Mouse (Mus musculus) gastrocnemius, postnatal 36 days (tissue): ENCODE measurements around the gene Itgb8. TPM values are rescaled to one million over a fixed set of nuclear protein-coding genes. Genes with fewer than 3 reads are reported as not detected.

Experiments
- DNase-seq, 2 experiments: peaks; one replicate each; pipeline ENCODE4 v3.0.0; 2022
- intact Hi-C: fragments of 180-260 bp; cut with DNase I; formaldehyde crosslinking; loops from one replicate; pipeline ENCODE4 v1.15.1; 2025
- total RNA-seq, 2 experiments: library from RNA; stranded (reverse); gene quantifications; 2 replicates each; pipeline ENCODE4 v1.2.3; 2021

Gene Itgb8
- total RNA-seq, 2 experiments from 2014 or later = 0.36 to 0.79 TPM

DNA sequence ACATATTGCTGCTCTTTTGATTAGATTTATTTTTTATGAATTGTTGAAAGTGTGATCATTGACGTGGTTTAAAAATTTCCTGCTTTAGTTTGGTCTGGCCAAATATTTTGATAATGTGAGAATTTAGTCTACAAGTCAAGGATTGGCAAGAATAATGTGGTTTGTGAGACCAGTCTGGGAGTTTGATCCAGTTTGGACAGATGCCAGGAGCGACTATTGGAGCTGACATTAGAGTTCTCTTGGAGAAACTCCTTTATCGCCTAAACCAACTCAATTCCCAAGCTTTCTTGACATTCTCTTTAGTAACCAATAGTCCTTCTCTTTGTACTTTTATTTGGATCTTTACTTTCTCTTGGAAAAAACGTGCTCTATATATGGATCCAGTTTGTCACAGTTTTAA, 83.0 kb downstream of the Itgb8 start:
- peak in 1 of 2 experiments; percentile 14 for DNase-seq
- intact Hi-C loops = no loop called here

- DNase-seq = no peak
- intact Hi-C loops = no loop called here
Measured at GRCm38 (mm10) chr12:119150956-119151355, 87.6 kb downstream of the Itgb8 start.

GRCm38 (mm10) chr12:119147753-119148152, 90.8 kb downstream of the Itgb8 start:
- DNase-seq = no peak
- intact Hi-C loops = no loop called here

- intact Hi-C loops = no loop called here
- no peak for DNase-seq
Measured at GRCm38 (mm10) chr12:119146031-119146430, 92.6 kb downstream of the Itgb8 start.

GRCm38 (mm10) chr12:119137946-119138345, 100.7 kb downstream of the Itgb8 start:
- intact Hi-C loops = no loop called here
- no peak for DNase-seq

- intact Hi-C loops = no loop called here
- no peak for DNase-seq
Measured at GRCm38 (mm10) chr12:119113522-119114135, 125.0 kb downstream of the Itgb8 start.

DNA sequence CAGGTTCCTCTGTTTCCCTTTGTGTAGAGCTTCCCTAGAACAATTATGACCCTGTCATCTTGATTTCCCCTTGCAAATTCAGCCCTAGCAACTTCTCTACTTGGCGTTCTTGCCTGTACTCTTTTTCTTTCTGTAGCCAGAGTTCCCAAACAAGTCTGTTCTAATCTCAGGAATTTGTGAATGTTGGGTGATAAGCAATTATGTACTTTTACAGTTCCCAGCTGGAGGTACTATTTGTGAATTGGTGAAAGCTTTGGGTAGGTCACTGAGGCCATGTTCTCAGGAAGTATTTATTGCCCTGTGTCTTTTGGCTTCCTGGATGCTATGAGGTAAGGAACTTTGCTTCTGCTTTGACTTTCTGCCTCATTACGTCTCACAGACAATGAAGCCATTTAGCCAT, 128.5 kb downstream of the Itgb8 start:
- no peak for DNase-seq
- intact Hi-C loops = no loop called here

Other genes starting within 250 kb of the Itgb8 start
- gene Macc1, start 75.5 kb upstream of the Itgb8 start, total RNA-seq = not detected